Mouse (Mus musculus): ENCODE results near the gene Rbm14. TPM values are rescaled to one million over a fixed set of nuclear protein-coding genes. Genes with fewer than 3 reads are reported as not detected.

Gene Rbm14
- polyA plus RNA-seq, 2 experiments = 69.8 to 69.9 TPM

GRCm38 (mm10) chr19:4793831-4794422 is 17.5 kb downstream of the Rbm14 start, which contains the start of gene Rbm4:
Rbm4 (minus strand) TSS chr19:4793901.
- ATAC-seq (ENCODE audit: low FRiP score, low read depth) = peak; percentile 99
- Histone ChIP-seq H3K36me3 (ENCODE audit: control insufficient read depth, insufficient read depth, low read length) (peaks cover 47% of the 10 kb centered on the region), H3K4me2 (replicated peaks; ENCODE audit: low read depth, low read length, severe bottlenecking) (peak within 1 kb of the TSS; percentile 72), H3K4me1 (ENCODE audit: control insufficient read depth, insufficient read depth, low read length) (peaks cover 23% of the 10 kb centered on the region), H3K9ac (ENCODE audit: low read depth, low read length, severe bottlenecking) (peak within 1 kb of the TSS; percentile 71), H3K9me3 (ENCODE audit: control insufficient read depth, low read length) (no peaks in the 10 kb centered on the region), H3K27me3 (ENCODE audit: control insufficient read depth, insufficient read depth, low read length) (no peaks in the 10 kb centered on the region), H3K27ac (replicated peaks; ENCODE audit: low read depth, low read length) (peak within 1 kb of the TSS; percentile 73), H3K4me3 (replicated peaks; ENCODE audit: low read length) (peak within 1 kb of the TSS; percentile 80)
- under 1% methylated on average over 31 of the region's 31 CpGs for WGBS
- TF ChIP-seq POLR2A (IDR thresholded peaks at IDR 0.05; ENCODE audit: borderline replicate concordance, extremely low read depth, insufficient read depth, insufficient read length) = peak; percentile 55; the same call in 1 of the 2 replicates
- peak; percentile 99 for DNase-seq (ENCODE audit: low spot score)

GRCm38 (mm10) chr19:4793281-4793830 is 18.1 kb downstream of the Rbm14 start:
- H3K36me3 ChIP-seq (ENCODE audit: control insufficient read depth, insufficient read depth, low read length) = peaks cover 50% of the 10 kb centered on the region
- H3K4me1 ChIP-seq (ENCODE audit: control insufficient read depth, insufficient read depth, low read length) = peaks cover 23% of the 10 kb centered on the region
- H3K27me3 ChIP-seq (ENCODE audit: control insufficient read depth, insufficient read depth, low read length) = no peaks in the 10 kb centered on the region
- H3K4me3 ChIP-seq (replicated peaks; ENCODE audit: low read length) = peak overlapping the region; percentile 80
- H3K9ac ChIP-seq (ENCODE audit: low read depth, low read length, severe bottlenecking) = peak overlapping the region; percentile 71
- DNase-seq (ENCODE audit: low spot score) (peak; percentile 11), ATAC-seq (ENCODE audit: low FRiP score, low read depth) (peak; percentile 29; the same call in 1 of the 2 replicates)
- WGBS = 1% methylated on average over 16 of the region's 16 CpGs
- H3K27ac ChIP-seq (replicated peaks; ENCODE audit: low read depth, low read length) = peak overlapping the region; percentile 73
- H3K9me3 ChIP-seq (ENCODE audit: control insufficient read depth, low read length) = no peaks in the 10 kb centered on the region
- peak overlapping the region; percentile 68 for H3K4me2 ChIP-seq (replicated peaks; ENCODE audit: low read depth, low read length, severe bottlenecking)
- TF ChIP-seq POLR2A (IDR thresholded peaks at IDR 0.05; ENCODE audit: borderline replicate concordance, extremely low read depth, insufficient read depth, insufficient read length) = no peak

GRCm38 (mm10) chr19:4786313-4786712 is 25.1 kb downstream of the Rbm14 start:
- H3K36me3 ChIP-seq (ENCODE audit: control insufficient read depth, insufficient read depth, low read length) = peaks cover 92% of the 10 kb centered on the region
- no peak for ATAC-seq (ENCODE audit: low FRiP score, low read depth)
- no peak for TF ChIP-seq POLR2A (IDR thresholded peaks at IDR 0.05; ENCODE audit: borderline replicate concordance, extremely low read depth, insufficient read depth, insufficient read length)
- H3K27me3 ChIP-seq (ENCODE audit: control insufficient read depth, insufficient read depth, low read length) = no peaks in the 10 kb centered on the region
- no peak overlapping the region for H3K9ac ChIP-seq (ENCODE audit: low read depth, low read length, severe bottlenecking)
- H3K4me1 ChIP-seq (ENCODE audit: control insufficient read depth, insufficient read depth, low read length) = peaks cover 13% of the 10 kb centered on the region
- no peak overlapping the region for H3K27ac ChIP-seq (replicated peaks; ENCODE audit: low read depth, low read length)
- DNase-seq (ENCODE audit: low spot score) = no peak
- H3K9me3 ChIP-seq (ENCODE audit: control insufficient read depth, low read length) = no peaks in the 10 kb centered on the region
- WGBS = 91% methylated on average over 2 of the region's 2 CpGs
- H3K4me2 ChIP-seq (replicated peaks; ENCODE audit: low read depth, low read length, severe bottlenecking) = no peak overlapping the region
- no peak overlapping the region for H3K4me3 ChIP-seq (replicated peaks; ENCODE audit: low read length)

- no peak for DNase-seq (ENCODE audit: low spot score)
- ATAC-seq (ENCODE audit: low FRiP score, low read depth) = no peak
- Histone ChIP-seq H3K36me3 (ENCODE audit: control insufficient read depth, insufficient read depth, low read length) (peaks cover 91% of the 10 kb centered on the region), H3K4me3 (replicated peaks; ENCODE audit: low read length) (no peak overlapping the region), H3K9ac (ENCODE audit: low read depth, low read length, severe bottlenecking) (no peak overlapping the region), H3K9me3 (ENCODE audit: control insufficient read depth, low read length) (no peaks in the 10 kb centered on the region), H3K4me1 (ENCODE audit: control insufficient read depth, insufficient read depth, low read length) (peaks cover 3% of the 10 kb centered on the region), H3K4me2 (replicated peaks; ENCODE audit: low read depth, low read length, severe bottlenecking) (no peak overlapping the region), H3K27ac (replicated peaks; ENCODE audit: low read depth, low read length) (no peak overlapping the region), H3K27me3 (ENCODE audit: control insufficient read depth, insufficient read depth, low read length) (no peaks in the 10 kb centered on the region)
- WGBS = 91% methylated on average over 7 of the region's 7 CpGs
- no peak for TF ChIP-seq POLR2A (IDR thresholded peaks at IDR 0.05; ENCODE audit: borderline replicate concordance, extremely low read depth, insufficient read depth, insufficient read length)
Observed at GRCm38 (mm10) chr19:4785206-4785605, 26.2 kb downstream of the Rbm14 start.

- Histone ChIP-seq H3K9ac (ENCODE audit: low read depth, low read length, severe bottlenecking) (no peak overlapping the region), H3K36me3 (ENCODE audit: control insufficient read depth, insufficient read depth, low read length) (peaks cover 82% of the 10 kb centered on the region), H3K4me1 (ENCODE audit: control insufficient read depth, insufficient read depth, low read length) (no peaks in the 10 kb centered on the region), H3K4me2 (replicated peaks; ENCODE audit: low read depth, low read length, severe bottlenecking) (no peak overlapping the region), H3K27ac (replicated peaks; ENCODE audit: low read depth, low read length) (no peak overlapping the region), H3K4me3 (replicated peaks; ENCODE audit: low read length) (no peak overlapping the region), H3K27me3 (ENCODE audit: control insufficient read depth, insufficient read depth, low read length) (no peaks in the 10 kb centered on the region), H3K9me3 (ENCODE audit: control insufficient read depth, low read length) (no peaks in the 10 kb centered on the region)
- DNase-seq (ENCODE audit: low spot score) (no peak), ATAC-seq (ENCODE audit: low FRiP score, low read depth) (no peak)
- TF ChIP-seq POLR2A (IDR thresholded peaks at IDR 0.05; ENCODE audit: borderline replicate concordance, extremely low read depth, insufficient read depth, insufficient read length) = no peak
- WGBS = 86% methylated on average over 2 of the region's 2 CpGs
Observed at GRCm38 (mm10) chr19:4782891-4783290, 28.5 kb downstream of the Rbm14 start.
